Mouse (Mus musculus) heart, postnatal 0 days (tissue): Measurements from ENCODE around the gene Kcnmb2.

Experiments
- CTCF ChIP-seq: IDR thresholded peaks from 2 replicates; pipeline ENCODE4 v1.5.1; 2016; ENCODE audit warnings: antibody characterized with exemption, control low read depth, low read depth
- EP300 ChIP-seq: IDR thresholded peaks from 2 replicates; pipeline ENCODE4 v1.6.1; 2016; ENCODE audit warnings: antibody characterized with exemption, low read depth

DNA sequence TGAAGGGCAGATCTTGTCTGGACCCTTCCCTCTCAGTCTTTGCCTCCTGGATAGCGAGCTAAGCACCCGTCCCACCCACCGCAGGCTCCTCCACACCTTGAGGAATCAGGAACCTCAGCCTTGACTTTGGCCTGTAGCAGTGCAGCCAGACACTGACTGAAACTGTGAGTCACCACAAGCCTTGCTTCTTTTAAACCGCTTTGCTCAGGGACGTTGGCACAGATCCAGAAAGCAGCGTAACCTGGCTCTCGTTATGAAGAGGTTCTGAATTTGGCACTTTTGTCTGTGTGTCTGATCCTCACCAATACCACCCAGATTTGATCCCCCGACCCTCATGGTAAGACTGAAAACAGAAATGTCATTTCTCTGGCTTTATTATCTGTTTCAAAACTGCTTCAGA is 171.6 kb downstream of the Kcnmb2 start:
- TF ChIP-seq CTCF: no peak
- TF ChIP-seq EP300: no peak
